Mouse (Mus musculus) heart, postnatal 14 days (tissue): ENCODE data around the gene Paqr5. TPM values are rescaled to one million over a fixed set of nuclear protein-coding genes. Genes with fewer than 3 reads are reported as not detected.

Source experiments
- DNase-seq, 2 experiments: peaks; one replicate each; pipeline ENCODE4 v3.0.0; 2021 to 2022
- intact Hi-C: fragments of 180-260 bp; cut with DNase I; formaldehyde crosslinking; loops from one replicate; pipeline ENCODE4 v1.15.1; 2025
- total RNA-seq, 2 experiments: library from RNA; stranded (reverse); gene quantifications; 2 replicates each; pipeline ENCODE4 v1.2.3; 2021

Paqr5 gene
- total RNA-seq, 2 experiments from 2014 or later, result not detected

DNA sequence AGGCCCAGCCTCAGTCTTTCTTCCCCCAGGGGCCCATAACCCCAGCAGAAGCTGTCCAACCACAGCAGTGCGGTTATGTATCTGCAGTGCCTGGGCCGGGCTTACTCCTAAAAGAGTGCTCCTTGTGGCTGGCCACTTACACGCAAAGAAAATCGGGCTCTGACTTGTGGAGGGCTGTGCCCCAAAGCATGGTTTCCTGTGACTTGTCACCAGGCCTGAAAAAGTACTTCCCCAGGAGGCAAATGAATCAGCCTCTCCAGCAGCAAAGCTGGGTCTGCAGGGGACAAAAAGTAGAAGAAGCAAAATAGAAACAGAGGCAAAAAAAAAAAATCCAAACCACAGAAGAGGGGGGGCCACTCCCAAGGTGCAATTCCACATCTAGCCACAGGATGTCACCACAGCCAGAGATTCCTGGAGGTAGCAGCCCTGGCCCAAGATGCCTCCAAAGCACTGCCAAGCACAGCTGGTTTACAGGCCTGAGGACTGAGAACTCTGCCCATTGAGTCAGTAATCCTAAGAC lies 61.2 kb downstream of the Paqr5 start:
- peak; percentile 76 to 87 for DNase-seq
- intact Hi-C loops, result loop anchor here (2.0 to 10.0 kb wide), 2 partner anchors 17 to 159 kb away; partner anchors contain the start of gene Glce

DNA sequence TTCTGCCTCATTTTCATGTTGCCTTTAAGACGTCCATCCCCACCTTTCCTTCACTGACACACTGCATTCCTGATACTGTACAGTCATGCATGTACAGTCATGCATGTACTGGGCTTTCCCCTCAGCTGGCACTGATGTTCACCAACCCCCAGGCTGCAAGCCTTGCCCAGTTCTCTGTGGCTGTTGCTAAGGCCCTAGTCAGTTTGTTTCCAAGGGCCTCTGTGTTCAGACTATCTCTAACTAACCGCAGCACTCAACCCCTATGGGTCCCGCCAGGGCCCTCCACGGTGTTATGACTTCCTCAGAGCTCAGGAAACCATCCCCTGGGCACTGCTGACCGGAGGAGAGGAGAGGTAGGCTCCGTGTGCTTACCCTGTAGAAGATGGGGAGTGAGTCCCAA lies 63.3 kb downstream of the Paqr5 start:
- DNase-seq, result no peak
- intact Hi-C loops, result loop anchor here (10.0 kb wide), 1 partner anchor 161 kb away; the partner anchor contains the start of gene Glce

DNA sequence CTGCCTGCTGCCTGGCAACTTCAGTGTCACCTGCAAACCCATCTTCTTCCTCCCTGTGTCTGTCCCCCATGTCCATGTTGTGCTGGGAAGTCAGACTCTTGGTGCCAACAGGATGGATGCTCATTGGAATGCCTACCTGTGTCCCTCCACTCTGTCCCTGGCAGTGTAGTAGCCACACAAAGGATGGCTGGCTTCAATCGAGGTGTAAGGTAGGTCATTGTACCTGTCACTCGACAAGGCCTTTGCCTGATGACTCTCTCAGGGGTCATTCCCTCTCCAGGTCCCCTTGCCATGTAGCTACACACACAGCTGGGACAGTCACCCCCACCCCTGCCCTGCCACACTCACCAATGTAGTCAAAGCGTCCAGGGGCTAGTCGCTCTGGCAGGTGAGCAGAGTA lies 65.5 kb downstream of the Paqr5 start:
- DNase-seq, result no peak
- intact Hi-C loops, result loop anchor here (10.0 kb wide), 1 partner anchor 164 kb away; the partner anchor contains the start of gene Glce

- intact Hi-C loops, result loop anchor here (10.0 kb wide), 1 partner anchor 164 kb away; the partner anchor contains the start of gene Glce
- DNase-seq, result peak in 1 of 2 experiments; percentile 46
Measured at GRCm38 (mm10) chr9:61960753-61961152, 65.9 kb downstream of the Paqr5 start.

- intact Hi-C loops, result loop anchor here (10.0 kb wide), 1 partner anchor 165 kb away; the partner anchor contains the start of gene Glce
- DNase-seq, result no peak
Measured at GRCm38 (mm10) chr9:61959921-61960569, 66.6 kb downstream of the Paqr5 start.

DNA sequence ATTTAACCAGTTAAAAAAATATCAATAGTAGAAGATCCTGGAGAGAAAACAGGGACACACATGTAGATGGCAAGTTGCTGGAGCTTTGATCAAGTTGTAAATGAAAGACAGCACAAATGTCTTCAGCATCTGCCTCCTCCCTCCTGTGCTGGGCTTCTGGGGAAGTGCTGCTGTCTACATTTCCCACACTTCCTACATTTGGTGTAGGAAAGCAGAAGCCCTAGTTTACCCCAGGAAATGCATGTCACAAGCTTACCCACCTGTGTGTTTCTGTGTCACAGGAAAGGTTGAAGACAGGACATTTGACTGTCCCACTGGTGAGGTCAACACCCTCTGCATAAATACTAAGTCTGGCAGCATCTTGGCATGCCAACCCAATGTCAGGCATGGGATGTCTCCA lies 71.9 kb downstream of the Paqr5 start:
- no peak for DNase-seq
- intact Hi-C loops, result no loop called here

- intact Hi-C loops, result no loop called here
- DNase-seq, result no peak
Measured at GRCm38 (mm10) chr9:61952241-61952640, 74.4 kb downstream of the Paqr5 start.

DNA sequence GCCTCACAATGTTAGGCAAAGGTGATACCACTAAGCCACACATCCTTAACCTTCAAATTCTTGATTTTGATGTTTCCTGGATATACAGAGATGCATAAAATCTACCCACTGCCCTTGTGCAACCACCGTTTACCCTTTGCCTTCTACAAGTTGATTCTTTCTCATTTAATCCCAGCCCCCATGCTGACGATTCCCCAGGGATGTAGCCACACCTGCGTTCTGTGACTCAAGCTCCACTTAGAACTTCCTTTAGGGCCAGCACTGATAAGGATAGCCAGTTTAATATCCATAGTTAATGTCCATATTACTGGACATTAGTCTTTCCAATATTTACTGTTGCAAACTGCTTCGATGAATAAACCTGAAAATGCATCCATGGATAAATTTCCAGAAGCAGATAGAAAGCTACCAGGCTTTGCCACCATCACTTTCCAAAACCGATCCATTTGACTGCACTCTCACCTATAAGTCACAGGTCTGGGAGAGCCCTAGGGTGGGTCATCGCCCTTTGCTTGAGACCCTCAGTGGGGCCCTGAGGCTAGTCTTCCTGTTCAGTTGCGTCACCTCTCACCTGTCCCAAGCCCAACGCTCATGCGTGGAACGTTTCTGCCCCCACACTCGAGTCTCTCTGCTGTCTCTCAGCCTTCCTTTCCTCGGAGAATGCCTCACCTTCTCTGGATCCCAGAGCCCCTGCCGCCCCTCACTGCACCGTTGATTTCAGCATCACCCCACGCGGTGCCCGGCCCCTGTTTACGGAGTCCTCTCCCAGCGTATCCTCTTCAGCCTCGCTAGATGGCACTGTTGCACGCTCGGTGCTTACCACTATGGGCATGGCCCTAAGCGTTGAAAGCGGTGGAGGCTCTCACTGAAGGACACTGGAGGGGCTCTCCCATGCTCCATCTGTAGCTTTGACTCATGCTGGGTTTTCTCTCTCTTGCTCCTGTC lies 79.0 kb downstream of the Paqr5 start:
- peak; percentile 79 to 83 for DNase-seq
- intact Hi-C loops, result loop anchor here (2.0 to 5.0 kb wide), 4 partner anchors 17 to 295 kb away; no protein-coding TSS in a partner anchor

GRCm38 (mm10) chr9:61946623-61947401 lies 79.8 kb downstream of the Paqr5 start, which contains the start of gene Kif23:
Gene Kif23 (minus strand): TSS chr9:61946774.
- DNase-seq, result peak; percentile 99
- intact Hi-C loops, result loop anchor here (2.0 to 5.0 kb wide), 2 partner anchors 30 to 295 kb away; no protein-coding TSS in a partner anchor

DNA sequence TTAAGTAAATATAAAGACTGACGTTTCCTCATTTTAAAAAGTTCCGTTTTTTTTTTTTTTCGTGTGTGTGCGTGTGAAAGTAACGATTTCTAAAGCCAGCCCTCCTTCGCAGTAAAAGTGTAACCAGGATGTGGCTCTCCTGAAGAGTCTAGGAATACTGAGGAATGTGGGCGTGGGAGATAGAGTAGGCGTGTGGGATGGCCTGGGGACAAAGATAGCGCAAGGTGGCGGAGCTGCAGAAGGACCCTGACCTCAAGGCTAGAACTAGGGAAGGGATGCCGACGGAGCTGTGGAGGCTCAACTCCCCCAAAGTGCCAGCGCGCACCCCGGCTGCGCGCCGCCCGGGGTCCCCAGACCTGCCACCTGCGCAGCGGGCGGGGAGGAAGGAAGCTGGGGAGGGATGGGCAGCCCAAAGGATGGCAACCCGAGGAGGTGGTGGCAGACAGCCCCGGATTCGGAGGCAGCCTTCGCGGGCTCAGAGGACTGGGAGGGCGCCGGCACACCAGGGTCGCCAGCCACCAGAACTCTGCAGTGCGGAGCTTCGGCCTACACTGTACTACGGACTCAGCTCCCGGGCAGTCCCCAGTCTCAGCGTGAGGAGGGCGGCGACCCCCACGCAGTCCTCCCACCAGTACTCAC lies 80.6 kb downstream of the Paqr5 start:
- no peak for DNase-seq
- intact Hi-C loops, result loop anchor here (2.0 to 5.0 kb wide), 2 partner anchors 29 to 296 kb away; no protein-coding TSS in a partner anchor

DNA sequence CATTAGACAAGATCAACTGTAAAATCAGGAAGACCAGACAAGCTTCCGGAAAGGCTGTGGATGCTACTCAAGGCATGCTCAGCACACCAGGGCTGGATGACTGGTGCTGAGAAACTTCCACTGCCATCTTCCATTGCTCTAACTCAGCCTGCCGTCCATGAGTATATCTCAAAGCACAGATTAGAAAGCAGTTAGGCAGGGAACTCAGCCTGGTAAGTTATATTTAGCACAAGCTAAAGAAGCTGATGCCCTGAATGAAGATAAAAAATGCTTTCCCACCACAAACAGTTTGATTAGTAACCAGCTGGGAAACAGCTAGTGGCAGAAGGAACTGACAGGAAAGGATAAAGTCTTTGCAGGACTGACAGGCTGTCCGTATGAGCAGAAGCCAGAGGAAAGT lies 85.6 kb downstream of the Paqr5 start:
- intact Hi-C loops, result no loop called here
- no peak for DNase-seq

GRCm38 (mm10) chr9:61933333-61933732 lies 93.3 kb downstream of the Paqr5 start:
- intact Hi-C loops, result no loop called here
- no peak for DNase-seq

DNA sequence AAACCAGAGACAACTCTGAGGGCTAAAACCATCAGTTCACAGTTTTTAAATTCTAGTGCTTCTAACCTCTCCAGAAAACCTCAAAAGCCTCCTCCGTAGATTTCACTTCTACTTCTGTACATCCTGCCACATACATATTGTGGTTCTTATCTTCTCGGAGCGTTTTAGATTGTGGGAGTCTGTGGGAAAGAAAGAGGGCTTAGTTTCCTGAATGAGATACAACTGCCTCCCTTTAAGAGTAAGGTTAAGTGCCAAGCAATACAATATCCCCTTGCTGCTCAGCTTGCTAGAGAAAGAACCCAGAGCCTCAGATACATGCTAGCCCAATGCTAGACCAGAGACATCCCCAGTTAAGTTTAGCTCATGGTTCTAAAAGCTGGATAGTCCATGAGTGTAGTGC lies 94.6 kb downstream of the Paqr5 start:
- intact Hi-C loops, result no loop called here
- no peak for DNase-seq

DNA sequence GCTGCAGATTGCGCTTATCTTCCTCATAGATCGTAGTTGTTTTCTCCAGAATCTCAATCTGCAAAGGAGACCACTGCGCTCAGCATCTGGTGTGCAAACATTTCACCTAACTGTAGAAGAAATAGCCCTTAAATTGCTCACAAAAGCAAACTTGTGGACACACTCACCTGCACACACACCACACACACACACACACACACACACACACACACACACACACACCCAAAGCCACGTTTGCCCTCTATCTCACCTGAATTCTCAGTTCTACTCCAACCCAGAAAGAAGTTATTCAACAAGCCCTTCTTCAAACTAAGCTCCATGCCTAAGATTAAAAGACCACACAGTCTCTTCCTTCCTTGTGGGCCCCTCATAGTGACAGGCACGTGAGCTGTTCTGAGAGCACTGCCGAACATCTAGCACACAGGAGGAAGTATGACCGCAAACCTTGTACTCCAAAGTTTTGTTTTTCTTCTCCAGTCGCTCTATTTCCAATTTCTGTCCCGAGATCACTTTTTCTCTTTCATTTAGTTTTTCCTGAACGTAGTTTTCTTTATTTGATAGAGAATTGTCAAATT lies 101.5 kb downstream of the Paqr5 start:
- DNase-seq, result no peak
- intact Hi-C loops, result no loop called here

DNA sequence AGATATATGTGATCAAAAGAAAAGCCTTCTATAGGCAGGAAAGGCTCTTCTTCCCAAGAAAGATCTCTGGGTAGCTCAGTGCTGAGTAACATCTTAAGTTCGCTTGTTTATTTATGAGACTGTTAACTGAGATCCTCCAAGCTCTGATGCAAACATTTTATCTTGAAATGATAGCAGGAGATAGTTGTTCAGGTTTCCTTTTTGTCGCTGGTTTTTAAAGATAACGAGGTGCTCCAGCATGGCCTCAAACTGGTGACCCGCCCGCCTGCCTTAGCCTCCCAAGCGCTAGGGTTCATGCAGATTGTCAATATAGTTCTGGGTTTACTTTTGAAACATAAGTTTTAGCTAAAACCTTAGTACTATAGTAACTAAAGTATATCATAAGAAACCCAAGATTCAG lies 106.3 kb downstream of the Paqr5 start:
- intact Hi-C loops, result no loop called here
- no peak for DNase-seq

DNA sequence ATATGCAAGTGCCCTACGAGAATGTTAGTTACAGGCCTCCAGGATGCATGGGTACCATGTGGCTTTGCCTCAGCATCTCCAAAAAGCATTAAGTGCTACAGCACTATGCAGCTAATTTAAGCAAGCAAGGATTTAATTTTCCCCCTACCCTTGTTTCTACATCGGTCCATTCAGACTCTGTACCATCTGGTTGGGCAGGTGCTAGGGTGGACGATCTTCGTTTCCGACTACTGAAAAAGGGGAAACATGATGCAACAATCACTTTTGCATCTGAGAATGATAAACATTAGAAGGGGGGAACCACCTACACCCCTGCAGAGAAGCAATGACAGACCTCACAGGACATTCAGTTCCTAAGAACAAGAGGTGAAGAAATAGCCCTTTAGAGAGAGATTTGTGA lies 107.2 kb downstream of the Paqr5 start:
- intact Hi-C loops, result no loop called here
- DNase-seq, result no peak

- intact Hi-C loops, result loop anchor here (2.0 kb wide), 1 partner anchor 29 kb away; the partner anchor contains the start of gene Kif23
- DNase-seq, result no peak
Measured at GRCm38 (mm10) chr9:61917436-61917835, 109.2 kb downstream of the Paqr5 start.

- intact Hi-C loops, result loop anchor here (2.0 kb wide), 1 partner anchor 30 kb away; the partner anchor contains the start of gene Kif23
- DNase-seq, result no peak
Measured at GRCm38 (mm10) chr9:61916986-61917385, 109.7 kb downstream of the Paqr5 start.
